ENCODE assay signal across 9 mouse cellular contexts in the genomic region with DNA sequence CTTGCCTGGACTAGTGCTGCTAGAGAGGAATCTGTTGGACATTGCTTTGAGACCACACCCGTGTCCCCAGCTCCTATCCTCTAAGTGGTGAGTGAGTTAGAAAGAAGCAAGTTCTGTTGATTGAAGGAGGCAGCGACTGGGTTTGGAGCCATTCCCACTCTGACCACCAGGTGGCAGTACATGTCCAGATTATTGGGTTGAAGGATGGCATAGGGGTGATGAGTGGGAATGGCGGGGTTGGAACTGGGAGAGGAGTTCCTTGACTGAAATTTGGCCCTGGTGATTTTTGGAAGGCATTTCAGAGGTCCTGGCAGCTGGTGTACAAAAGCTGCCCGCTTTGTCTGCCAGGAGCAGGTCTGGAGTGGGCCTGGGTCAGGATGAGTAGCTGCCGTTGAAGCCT. TPM values are rescaled to one million over a fixed set of nuclear protein-coding genes. Genes with fewer than 3 reads are reported as not detected.
DNase-seq lines count a peak whose midpoint lies in the region; ATAC-seq and TF ChIP-seq lines count a peak whose summit lies in the region.
"Had no signal": no experiment of that assay in that cellular context is flagged by ENCODE, and none has a peak within 500 bp of the region (broad histone marks: within the 10 kb centered on the region; RNA-seq: fewer than 3 reads in every experiment).

No protein-coding gene starts in this region.

- H3K9me3 ChIP-seq in hindbrain, embryonic 11.5 days (ENCODE audit: control insufficient read depth, low read length), result no peaks in the 10 kb centered on the region
- no peaks in the 10 kb centered on the region for H3K9me3 ChIP-seq in midbrain, embryonic 16.5 days (replicated peaks; ENCODE audit: control insufficient read depth, low read length, poor library complexity, severe bottlenecking)

- 20% methylated on average over 5 of the region's 5 CpGs for WGBS in hindbrain, embryonic 11.5 days
- WGBS in midbrain, embryonic 16.5 days, result 19% methylated on average over 5 of the region's 5 CpGs

- no peak overlapping the region for H3K9ac ChIP-seq in hindbrain, embryonic 11.5 days (ENCODE audit: low read depth, low read length)
- H3K9ac ChIP-seq in midbrain, embryonic 16.5 days (ENCODE audit: low read depth, low read length), result no peak overlapping the region

- peak; percentile 93 for TF ChIP-seq CTCF in brain, embryonic 14.5 days (IDR thresholded peaks at IDR 0.05; ENCODE audit: borderline replicate concordance, extremely low read depth, insufficient read depth, insufficient read length)

- TF ChIP-seq POLR2A in brain, embryonic 14.5 days (IDR thresholded peaks at IDR 0.05; ENCODE audit: borderline replicate concordance, extremely low read depth, insufficient read depth, insufficient read length, poor library complexity, severe bottlenecking), result no peak

- ATAC-seq in erythroid progenitor cell, adult 5-6 weeks (replicated peaks; ENCODE audit: low FRiP score, poor library complexity, severe bottlenecking), result peak; percentile 60
- ATAC-seq in hindbrain, embryonic 11.5 days (ENCODE audit: low FRiP score), result no peak
- peak; percentile 61; the same call in 1 of the 2 replicates for ATAC-seq in midbrain, embryonic 16.5 days

- DNase-seq in heart, adult 8-10 months (ENCODE audit: low spot score), result peak; percentile 69
- DNase-seq in heart, adult 11 months, result no peak
- peak; percentile 81 for DNase-seq in brain, embryonic 14.5 days (ENCODE audit: low read depth)
- peak; percentile 93 for DNase-seq in hindbrain, embryonic 11.5 days (ENCODE audit: low spot score)
- DNase-seq in left cerebral cortex, postnatal 4 days, result peak; percentile 91
- peak; percentile 83 to 86 for DNase-seq in spleen, postnatal 10 days (ENCODE audit: low spot score in 2 of 2)

- H3K4me2 ChIP-seq in hindbrain, embryonic 11.5 days (replicated peaks; ENCODE audit: low read depth, low read length), result no peak overlapping the region
- no peak overlapping the region for H3K4me2 ChIP-seq in midbrain, embryonic 16.5 days (ENCODE audit: low read length)

- intact Hi-C loops in left cerebral cortex, postnatal 4 days (cut with DNase I), result loop anchor here (2.0 to 5.0 kb wide), 2 partner anchors 65 to 157 kb away; no protein-coding TSS in a partner anchor

- no peak overlapping the region for H3K27ac ChIP-seq in hindbrain, embryonic 11.5 days (ENCODE audit: low read depth, low read length)
- H3K27ac ChIP-seq in midbrain, embryonic 16.5 days (ENCODE audit: low read length), result no peak overlapping the region
- H3K27ac ChIP-seq: macrophage had no signal

- H3K27me3 ChIP-seq in hindbrain, embryonic 11.5 days (ENCODE audit: control insufficient read depth, insufficient read depth, low read length), result 0 out of 2 replicates have a peak, but pooled peaks cover 2% of the 10 kb centered on the region
- no peaks in the 10 kb centered on the region; the same call in 1 of the 2 replicates for H3K27me3 ChIP-seq in midbrain, embryonic 16.5 days (ENCODE audit: control insufficient read depth, insufficient read depth, low read depth, low read length)

- H3K4me1 ChIP-seq in hindbrain, embryonic 11.5 days (replicated peaks; ENCODE audit: control insufficient read depth, insufficient read depth, low read length), result 0 out of 2 replicates have a peak, but pooled peaks cover 5% of the 10 kb centered on the region
- H3K4me1 ChIP-seq in midbrain, embryonic 16.5 days (ENCODE audit: control insufficient read depth, insufficient read depth, low read length), result peaks cover 7% of the 10 kb centered on the region; the same call in 1 of the 2 replicates

- H3K4me3 ChIP-seq in hindbrain, embryonic 11.5 days (ENCODE audit: low read depth, low read length), result no peak overlapping the region
- no peak overlapping the region for H3K4me3 ChIP-seq in midbrain, embryonic 16.5 days (ENCODE audit: low read depth, low read length)

- no peaks in the 10 kb centered on the region for H3K36me3 ChIP-seq in hindbrain, embryonic 11.5 days (ENCODE audit: control insufficient read depth, insufficient read depth, low read length)
- H3K36me3 ChIP-seq in midbrain, embryonic 16.5 days (ENCODE audit: control insufficient read depth, insufficient read depth, low read length), result no peaks in the 10 kb centered on the region

RNA-seq across cellular contexts. Expression of gene 6430571L13Rik, which starts 17.2 kb away (rescaled TPM):
- total RNA-seq in heart, adult 8-10 months (2022), result 10 to 100 TPM in 1 of 4 experiments, 1 to 10 TPM in 3; 5.6 to 10.3 (median 6.4) TPM
- 6.2 and 8.6 TPM in 2 replicates for polyA plus RNA-seq in brain, embryonic 14.5 days (2012; rRNA removed)
- total RNA-seq in erythroid progenitor cell, adult 5-6 weeks (2015; ENCODE audit: low replicate concordance), result not detected in 2 replicates
- not detected in 2 replicates for total RNA-seq in erythroid progenitor cell, adult 5-6 weeks (2017; ENCODE audit: low replicate concordance)
- polyA plus RNA-seq in hindbrain, embryonic 11.5 days (2014; fragmentation: Nextera tagmentation; extraction: Ambion mirVana), result 1.6 and 1.9 TPM in 2 replicates
- 1 to 10 TPM; 5.3 to 5.4 TPM for total RNA-seq in left cerebral cortex, postnatal 4 days (2021)
- polyA plus RNA-seq in midbrain, embryonic 16.5 days (2015; fragmentation: Nextera tagmentation; extraction: Ambion mirVana), result 10.2 and 11.2 TPM in 2 replicates
- polyA plus RNA-seq: macrophage had no signal

RNA-seq across cellular contexts. Expression of gene Hemk1, which starts 19.5 kb away (rescaled TPM):
- 10 to 100 TPM; 17.3 to 24.0 (median 19.9) TPM for total RNA-seq in heart, adult 8-10 months (2022)
- 29.5 and 35.9 TPM in 2 replicates for polyA plus RNA-seq in brain, embryonic 14.5 days (2012; rRNA removed)
- not detected in 2 replicates for total RNA-seq in erythroid progenitor cell, adult 5-6 weeks (2015; ENCODE audit: low replicate concordance)
- 0.15 and 3.9 TPM in 2 replicates for total RNA-seq in erythroid progenitor cell, adult 5-6 weeks (2017; ENCODE audit: low replicate concordance)
- 9.7 and 10.8 TPM in 2 replicates for polyA plus RNA-seq in hindbrain, embryonic 11.5 days (2014; fragmentation: Nextera tagmentation; extraction: Ambion mirVana)
- total RNA-seq in left cerebral cortex, postnatal 4 days (2021), result 10 to 100 TPM; 15.9 to 18.1 TPM
- polyA plus RNA-seq in midbrain, embryonic 16.5 days (2015; fragmentation: Nextera tagmentation; extraction: Ambion mirVana), result 19.2 and 19.7 TPM in 2 replicates

RNA-seq across cellular contexts. Expression of gene Cacna2d2, which starts 41.8 kb away (rescaled TPM):
- 10 to 100 TPM; 10.4 to 18.4 (median 12.3) TPM for total RNA-seq in heart, adult 8-10 months (2022)
- polyA plus RNA-seq in brain, embryonic 14.5 days (2012; rRNA removed), result 105 and 143 TPM in 2 replicates
- total RNA-seq in erythroid progenitor cell, adult 5-6 weeks (2015; ENCODE audit: low replicate concordance), result not detected in 2 replicates
- not detected in 2 replicates for total RNA-seq in erythroid progenitor cell, adult 5-6 weeks (2017; ENCODE audit: low replicate concordance)
- 2.0 and 4.2 TPM in 2 replicates for polyA plus RNA-seq in hindbrain, embryonic 11.5 days (2014; fragmentation: Nextera tagmentation; extraction: Ambion mirVana)
- total RNA-seq in left cerebral cortex, postnatal 4 days (2021), result 10 to 100 TPM; 31.9 to 50.0 TPM
- 9.1 and 9.3 TPM in 2 replicates for polyA plus RNA-seq in midbrain, embryonic 16.5 days (2015; fragmentation: Nextera tagmentation; extraction: Ambion mirVana)
- polyA plus RNA-seq: macrophage had no signal

Comparison
In these comparisons a context has a peak if more than half of its experiments do, and no peak if none do; other contexts are left out.
1. RNA of gene 6430571L13Rik, which starts 17.2 kb away (total RNA-seq): 5.6 to 10.3 TPM in heart, adult 8-10 months and 5.3 to 5.4 TPM in left cerebral cortex, postnatal 4 days; not detected in erythroid progenitor cell, adult 5-6 weeks; every median in the first group is over 4 times any median in the second.
2. RNA of gene Cacna2d2, which starts 41.8 kb away (total RNA-seq): 31.9 to 50.0 TPM in left cerebral cortex, postnatal 4 days and 10.4 to 18.4 TPM in heart, adult 8-10 months; not detected in erythroid progenitor cell, adult 5-6 weeks; every median in the first group is over 10 times any median in the second.